Mouse (Mus musculus): ENCODE measurements around the gene Galnt7. TPM values are rescaled to one million over a fixed set of nuclear protein-coding genes. Genes with fewer than 3 reads are reported as not detected.
A peak's percentile ranks its signal among the peaks of the same experiment; 100 is the strongest.

Galnt7 gene
- polyA plus RNA-seq, 1 experiment from 2014 or later, result 12.1 TPM

DNA sequence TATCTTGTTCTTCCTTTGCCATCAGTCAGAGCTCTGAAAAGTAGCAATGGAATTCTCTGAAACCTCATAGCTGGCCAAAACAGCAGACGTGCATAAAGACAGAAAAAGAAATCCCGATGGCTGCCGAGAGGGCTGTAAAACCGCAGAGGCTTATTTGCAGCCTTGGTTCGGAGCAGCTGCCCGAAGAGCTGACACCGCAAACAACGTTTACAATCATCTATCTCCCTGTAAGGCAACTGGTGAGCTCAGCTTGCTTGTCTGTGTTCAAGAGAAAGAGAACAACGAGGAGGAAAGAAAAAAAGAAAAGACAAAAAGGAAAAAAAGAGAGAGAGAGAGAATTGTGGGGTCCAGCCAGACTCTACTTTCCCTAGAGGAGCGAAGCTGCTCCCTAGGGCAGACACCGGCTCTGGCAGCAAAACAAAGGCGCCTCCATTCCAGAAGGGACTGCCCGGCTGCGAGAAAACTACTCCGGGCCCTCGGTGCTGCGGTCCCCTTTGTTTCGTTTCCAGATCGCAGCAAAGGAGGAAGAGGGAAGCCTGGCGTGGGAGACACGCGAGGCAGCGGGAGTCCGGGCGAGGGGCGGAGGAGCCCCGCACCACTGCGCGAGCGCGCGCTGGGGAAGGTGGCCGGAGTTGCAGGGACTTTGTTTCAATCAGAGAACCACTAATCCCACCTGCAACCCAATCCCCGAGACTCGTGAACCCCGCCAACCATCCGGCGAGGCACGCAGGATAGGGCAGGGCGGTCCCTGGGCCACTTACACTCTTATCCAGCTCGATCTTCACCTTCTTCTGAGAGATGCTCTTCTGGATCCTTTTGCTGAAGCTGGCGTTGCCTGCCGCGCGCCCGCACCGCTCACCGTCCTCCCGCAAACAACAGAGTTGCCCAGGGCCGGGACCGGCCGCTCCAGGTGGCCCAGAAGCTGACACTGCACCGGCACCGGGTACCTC is 166.1 kb downstream of the Galnt7 start:
- Histone ChIP-seq H3K27me3 (no peaks in the 10 kb centered on the region), H3K36me3 (peaks cover 10% of the 10 kb centered on the region; the same call in 1 of the 2 replicates), H3K9me3 (no peaks in the 10 kb centered on the region), H3K4me3 (peak overlapping the region; percentile 93), H3K9ac (peak overlapping the region; percentile 69), H3K27ac (peak overlapping the region; percentile 97), H3K4me1 (peaks cover 10% of the 10 kb centered on the region), H3K4me2 (peak overlapping the region; percentile 87)
- WGBS, result under 1% methylated on average over 54 of the region's 54 CpGs
- ATAC-seq (ENCODE audit: borderline replicate concordance, extremely low read depth, low FRiP score, low TSS enrichment), result peak; percentile 47

GRCm38 (mm10) chr8:57480606-57481005 is 172.2 kb downstream of the Galnt7 start:
- Histone ChIP-seq H3K9ac (no peak overlapping the region), H3K36me3 (peaks cover 14% of the 10 kb centered on the region; the same call in 1 of the 2 replicates), H3K27ac (no peak overlapping the region), H3K9me3 (no peaks in the 10 kb centered on the region), H3K4me1 (peaks cover 4% of the 10 kb centered on the region), H3K4me3 (no peak overlapping the region), H3K27me3 (no peaks in the 10 kb centered on the region), H3K4me2 (no peak overlapping the region)
- WGBS, result 67% methylated on average over 4 of the region's 4 CpGs
- no peak for ATAC-seq (ENCODE audit: borderline replicate concordance, extremely low read depth, low FRiP score, low TSS enrichment)

GRCm38 (mm10) chr8:57479700-57480099 is 173.1 kb downstream of the Galnt7 start:
- no peak overlapping the region for H3K4me2 ChIP-seq
- 90% methylated on average over 8 of the region's 8 CpGs for WGBS
- H3K4me1 ChIP-seq, result no peaks in the 10 kb centered on the region
- no peak overlapping the region for H3K9ac ChIP-seq
- peaks cover 14% of the 10 kb centered on the region; the same call in 1 of the 2 replicates for H3K36me3 ChIP-seq
- no peaks in the 10 kb centered on the region for H3K9me3 ChIP-seq
- no peak overlapping the region for H3K4me3 ChIP-seq
- no peak overlapping the region for H3K27ac ChIP-seq
- H3K27me3 ChIP-seq, result no peaks in the 10 kb centered on the region
- no peak for ATAC-seq (ENCODE audit: borderline replicate concordance, extremely low read depth, low FRiP score, low TSS enrichment)

DNA sequence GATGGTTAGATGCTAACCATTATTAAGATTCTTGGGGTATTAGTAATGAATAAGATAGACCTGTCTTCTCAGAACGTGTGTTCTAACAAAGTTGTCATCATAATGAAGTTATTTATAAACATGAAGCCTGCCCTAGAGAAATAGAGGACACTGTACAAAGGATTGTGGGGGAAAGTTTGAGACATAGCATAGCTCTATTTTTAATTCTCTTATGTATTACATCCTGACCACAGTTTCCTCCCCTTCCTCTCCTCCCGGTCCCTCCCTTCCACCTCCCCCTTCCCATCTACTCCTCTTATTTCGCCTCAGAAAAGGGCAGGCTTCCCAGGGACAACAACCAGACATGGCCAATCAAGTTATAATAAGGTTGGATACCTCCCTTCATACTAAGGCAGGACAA is 174.4 kb downstream of the Galnt7 start:
- Histone ChIP-seq H3K9me3 (no peaks in the 10 kb centered on the region), H3K4me3 (no peak overlapping the region), H3K36me3 (peaks cover 14% of the 10 kb centered on the region; the same call in 1 of the 2 replicates), H3K4me2 (no peak overlapping the region), H3K9ac (no peak overlapping the region), H3K4me1 (no peaks in the 10 kb centered on the region), H3K27me3 (no peaks in the 10 kb centered on the region), H3K27ac (no peak overlapping the region)
- 40% methylated on average over 3 of the region's 3 CpGs for WGBS
- ATAC-seq (ENCODE audit: borderline replicate concordance, extremely low read depth, low FRiP score, low TSS enrichment), result no peak

Other genes starting within 250 kb of the Galnt7 start
- gene Scrg1, start 197.1 kb downstream of the Galnt7 start, polyA plus RNA-seq (2015; fragmentation: Nextera tagmentation; extraction: Ambion mirVana), result 0.97 and 1.8 TPM in 2 replicates
- gene Sap30, start 165.2 kb downstream of the Galnt7 start, polyA plus RNA-seq (2015; fragmentation: Nextera tagmentation; extraction: Ambion mirVana), result 37.0 and 40.3 TPM in 2 replicates
- gene Hmgb2, start 141.1 kb downstream of the Galnt7 start, polyA plus RNA-seq (2015; fragmentation: Nextera tagmentation; extraction: Ambion mirVana), result 404 and 413 TPM in 2 replicates

All from lung, embryonic 15.5 days (tissue).